Comparison of ENCODE assay signal across 23 mouse cellular contexts in the genomic region with DNA sequence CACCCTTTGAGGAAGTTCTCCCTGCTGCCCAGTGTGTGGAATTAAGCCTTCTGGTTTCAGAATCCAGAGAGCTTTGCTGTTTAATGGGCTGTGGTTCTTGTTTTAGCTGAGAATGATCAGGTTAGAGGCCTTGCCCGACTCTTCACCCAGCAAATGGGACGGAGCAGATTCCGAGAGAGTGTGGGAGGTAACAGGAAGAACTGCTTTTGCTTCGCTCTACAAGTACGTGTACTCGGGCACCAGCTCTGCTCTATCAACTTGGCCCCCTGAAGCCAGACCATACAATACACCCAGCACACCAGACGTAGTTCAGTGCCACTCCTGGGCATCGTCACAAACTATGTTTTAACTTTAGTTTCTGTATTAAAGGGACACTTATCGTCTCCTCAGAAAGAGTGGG.
"Had no signal": no experiment of that assay in that cellular context is flagged by ENCODE, and none has a peak within 500 bp of the region (broad histone marks: within the 10 kb centered on the region; RNA-seq: fewer than 3 reads in every experiment).

No protein-coding gene starts in this region.

- H3K27me3 ChIP-seq: heart, embryonic 13.5 days; heart, embryonic 15.5 days; hindbrain, embryonic 13.5 days; hindbrain, embryonic 15.5 days; limb, embryonic 13.5 days; limb, embryonic 15.5 days; liver, embryonic 12.5 days had no signal

- H3K4me1 ChIP-seq: hindbrain, embryonic 13.5 days; hindbrain, embryonic 15.5 days; liver, embryonic 12.5 days had no signal

- H3K36me3 ChIP-seq: heart, embryonic 15.5 days; liver, embryonic 12.5 days had no signal

- DNase-seq: gastrocnemius, adult 2 months; gastrocnemius, postnatal 10 days; gastrocnemius, postnatal 25 days; heart, adult 2 months; heart, postnatal 14 days; heart, postnatal 36 days; kidney, adult 11 months; kidney, adult 2 months; kidney, postnatal 14 days; layer of hippocampus, adult 9-11 months; layer of hippocampus, postnatal 36 days; left cerebral cortex, postnatal 4 days had no signal

- ATAC-seq: hindbrain, postnatal 0 days; intestine, embryonic 16.5 days; liver, embryonic 12.5 days had no signal

- H3K4me2 ChIP-seq: heart, embryonic 11.5 days; heart, embryonic 13.5 days; heart, embryonic 15.5 days; hindbrain, embryonic 13.5 days; hindbrain, embryonic 15.5 days; limb, embryonic 13.5 days; limb, embryonic 15.5 days; liver, embryonic 12.5 days had no signal

- H3K9me3 ChIP-seq: heart, embryonic 13.5 days; heart, embryonic 15.5 days; hindbrain, embryonic 13.5 days; hindbrain, embryonic 15.5 days; limb, embryonic 15.5 days; liver, embryonic 12.5 days had no signal

- H3K9ac ChIP-seq: heart, embryonic 13.5 days; heart, embryonic 15.5 days; hindbrain, embryonic 13.5 days; hindbrain, embryonic 15.5 days; limb, embryonic 13.5 days; limb, embryonic 15.5 days; liver, embryonic 12.5 days; liver, embryonic 14.5 days had no signal

- H3K27ac ChIP-seq: heart, embryonic 13.5 days; heart, embryonic 15.5 days; hindbrain, embryonic 13.5 days; hindbrain, embryonic 15.5 days; hindbrain, postnatal 0 days; limb, embryonic 13.5 days; limb, embryonic 15.5 days; liver, embryonic 12.5 days; liver, embryonic 14.5 days had no signal

- H3K4me3 ChIP-seq: gastrocnemius, adult 2 months; heart, adult 2 months; heart, embryonic 13.5 days; heart, embryonic 15.5 days; hindbrain, embryonic 13.5 days; hindbrain, embryonic 15.5 days; limb, embryonic 13.5 days; limb, embryonic 15.5 days; liver, embryonic 12.5 days had no signal
